Mouse (Mus musculus) E14TG2a.4 (cell line): ENCODE results near the gene Recql.
"Not testable (repeated sequence)": the region's sequence is repeated elsewhere in the genome, so short reads cannot be mapped to it uniquely, and the experiment has no call there.

Source experiments
- H3K27me3 ChIP-seq: 2 replicates; pipeline ENCODE4 v1.6.1; 2014; ENCODE audit warnings: low read length, control low read depth; ENCODE audit not compliant: insufficient read depth
- H3K36me3 ChIP-seq: 2 replicates; pipeline ENCODE4 v1.6.1; 2014; ENCODE audit warnings: low read length, control low read depth; ENCODE audit not compliant: insufficient read depth
- H3K4me1 ChIP-seq: replicated peaks from 2 replicates; pipeline ENCODE4 v1.6.1; 2014; ENCODE audit warnings: low read depth, low read length, control low read depth
- H3K4me3 ChIP-seq: replicated peaks from 2 replicates; pipeline ENCODE4 v1.5.1; 2014; ENCODE audit warnings: mild to moderate bottlenecking, low read length
- H3K9me3 ChIP-seq: 2 replicates; pipeline ENCODE4 v1.6.1; 2014; ENCODE audit warnings: low read length, control low read depth
- CTCF ChIP-seq: conservative IDR thresholded peaks from 2 replicates; pipeline ENCODE4 v1.5.1; 2014; ENCODE audit warnings: low read length
- NANOG ChIP-seq: IDR thresholded peaks from 2 replicates; pipeline ENCODE4 v1.6.1; 2014; ENCODE audit warnings: borderline replicate concordance, low read length, mixed read lengths
- POU5F1 ChIP-seq: IDR thresholded peaks from 2 replicates; pipeline ENCODE4 v1.6.1; 2014; ENCODE audit warnings: low read length, borderline replicate concordance

Recql gene

GRCm38 (mm10) chr6:142377081-142377480 is 9.8 kb downstream of the Recql start:
- H3K9me3 ChIP-seq = no peaks in the 10 kb centered on the region
- peaks cover 73% of the 10 kb centered on the region for H3K36me3 ChIP-seq
- TF ChIP-seq POU5F1 (no peak), CTCF (no peak), NANOG (no peak)
- no peak overlapping the region for H3K4me3 ChIP-seq
- no peaks in the 10 kb centered on the region for H3K27me3 ChIP-seq
- peaks cover 7% of the 10 kb centered on the region for H3K4me1 ChIP-seq

GRCm38 (mm10) chr6:142369568-142369967 is 17.3 kb downstream of the Recql start:
- H3K4me3 ChIP-seq = no peak overlapping the region
- no peaks in the 10 kb centered on the region for H3K27me3 ChIP-seq
- no peaks in the 10 kb centered on the region for H3K9me3 ChIP-seq
- H3K36me3 ChIP-seq = peaks cover 98% of the 10 kb centered on the region
- H3K4me1 ChIP-seq = no peaks in the 10 kb centered on the region
- TF ChIP-seq POU5F1 = no peak
- TF ChIP-seq NANOG = no peak
- TF ChIP-seq CTCF = no peak

GRCm38 (mm10) chr6:142367565-142367964 is 19.3 kb downstream of the Recql start:
- 0 out of 2 replicates have a peak, but pooled peaks cover 3% of the 10 kb centered on the region for H3K4me1 ChIP-seq
- no peak for TF ChIP-seq POU5F1
- no peak for TF ChIP-seq CTCF
- no peak for TF ChIP-seq NANOG
- H3K27me3 ChIP-seq = no peaks in the 10 kb centered on the region
- peaks cover 96% of the 10 kb centered on the region for H3K36me3 ChIP-seq
- H3K9me3 ChIP-seq = no peaks in the 10 kb centered on the region
- H3K4me3 ChIP-seq = no peak overlapping the region

GRCm38 (mm10) chr6:142366473-142367018 is 20.3 kb downstream of the Recql start:
- Histone ChIP-seq H3K9me3 (no peaks in the 10 kb centered on the region), H3K36me3 (peaks cover 96% of the 10 kb centered on the region), H3K4me1 (0 out of 2 replicates have a peak, but pooled peaks cover 3% of the 10 kb centered on the region), H3K4me3 (no peak overlapping the region), H3K27me3 (no peaks in the 10 kb centered on the region)
- TF ChIP-seq CTCF = no peak
- TF ChIP-seq POU5F1 = no peak
- TF ChIP-seq NANOG = no peak

GRCm38 (mm10) chr6:142365742-142366472 is 21.0 kb downstream of the Recql start:
- Histone ChIP-seq H3K27me3 (no peaks in the 10 kb centered on the region), H3K36me3 (peaks cover 98% of the 10 kb centered on the region), H3K4me1 (0 out of 2 replicates have a peak, but pooled peaks cover 3% of the 10 kb centered on the region), H3K9me3 (no peaks in the 10 kb centered on the region), H3K4me3 (no peak overlapping the region)
- no peak for TF ChIP-seq POU5F1
- TF ChIP-seq NANOG = no peak
- TF ChIP-seq CTCF = no peak

- peaks cover 94% of the 10 kb centered on the region for H3K36me3 ChIP-seq
- H3K27me3 ChIP-seq = no peaks in the 10 kb centered on the region
- no peaks in the 10 kb centered on the region for H3K9me3 ChIP-seq
- TF ChIP-seq NANOG (no peak), POU5F1 (no peak), CTCF (no peak)
- 0 out of 2 replicates have a peak, but pooled peaks cover 3% of the 10 kb centered on the region for H3K4me1 ChIP-seq
- no peak overlapping the region for H3K4me3 ChIP-seq
Measured at GRCm38 (mm10) chr6:142363019-142363576, 23.8 kb downstream of the Recql start.

- TF ChIP-seq CTCF = no peak
- TF ChIP-seq POU5F1 = no peak
- TF ChIP-seq NANOG = no peak
- Histone ChIP-seq H3K4me1 (0 out of 2 replicates have a peak, but pooled peaks cover 3% of the 10 kb centered on the region), H3K4me3 (no peak overlapping the region), H3K27me3 (no peaks in the 10 kb centered on the region), H3K36me3 (peaks cover 94% of the 10 kb centered on the region), H3K9me3 (no peaks in the 10 kb centered on the region)
Measured at GRCm38 (mm10) chr6:142362036-142362435, 24.9 kb downstream of the Recql start.

- TF ChIP-seq CTCF = no peak
- TF ChIP-seq POU5F1 = no peak
- no peak for TF ChIP-seq NANOG
- Histone ChIP-seq H3K36me3 (peaks cover 78% of the 10 kb centered on the region), H3K9me3 (no peaks in the 10 kb centered on the region), H3K4me1 (no peaks in the 10 kb centered on the region), H3K4me3 (no peak overlapping the region), H3K27me3 (no peaks in the 10 kb centered on the region)
Measured at GRCm38 (mm10) chr6:142357106-142357505, 29.8 kb downstream of the Recql start.

GRCm38 (mm10) chr6:142352099-142352498 is 34.8 kb downstream of the Recql start:
- not testable (repeated sequence) for H3K27me3 ChIP-seq, H3K4me3 ChIP-seq, H3K9me3 ChIP-seq, H3K4me1 ChIP-seq
- H3K36me3 ChIP-seq = peaks cover 67% of the 10 kb centered on the region
